Mouse (Mus musculus) CH12.LX (cell line): ENCODE data around the gene Trim41. TPM values are rescaled to one million over a fixed set of nuclear protein-coding genes. Genes with fewer than 3 reads are reported as not detected.

Experiments used
- DNase-seq: peaks from one replicate; pipeline ENCODE4 v3.0.0-alpha.2; 2013; ENCODE audit errors: extremely low read depth
- H3K27ac ChIP-seq: 2 replicates; pipeline ENCODE4 v1.5.1; 2012; ENCODE audit warnings: low read depth, mild to moderate bottlenecking, control low read depth, moderate library complexity; ENCODE audit not compliant: insufficient read depth
- H3K27me3 ChIP-seq: replicated peaks from 2 replicates; pipeline ENCODE3; 2012; ENCODE audit warnings: inconsistent platforms
- H3K36me3 ChIP-seq, 2 experiments: replicated peaks in 1 of 2; 2 replicates each; pipeline versions ENCODE3 to v1.6.1; 2012; ENCODE audit warnings: inconsistent platforms in 1 of 2, low read length in 1 of 2, mild to moderate bottlenecking in 1 of 2, mixed read lengths in 1 of 2, moderate library complexity in 1 of 2; ENCODE audit not compliant: control insufficient read depth in 1 of 2, insufficient read depth in 1 of 2
- H3K4me1 ChIP-seq, 2 experiments: 2 replicates each; pipeline ENCODE4 v1.6.1; 2012; ENCODE audit warnings: inconsistent platforms in 1 of 2, moderate library complexity in 1 of 2; ENCODE audit not compliant: insufficient read depth in 2 of 2, control insufficient read depth in 1 of 2
- H3K4me2 ChIP-seq: 2 replicates; pipeline ENCODE4 v1.6.1; 2012; ENCODE audit warnings: low read depth, mild to moderate bottlenecking, control low read depth; ENCODE audit not compliant: poor library complexity, insufficient read depth, severe bottlenecking
- H3K4me3 ChIP-seq, 3 experiments: fragments of 150-350 bp in 1 of 3; sonication (generic) in 1 of 3; replicated peaks in 1 of 3; 2 replicates each; pipeline versions ENCODE3 to v1.5.1; 2011 to 2012; ENCODE audit warnings: low read depth in 2 of 3, low read length in 2 of 3, mild to moderate bottlenecking in 2 of 3, moderate library complexity in 2 of 3, control low read depth in 1 of 3, improper control_type of control experiment in 1 of 3, inconsistent platforms in 1 of 3, mixed read lengths in 1 of 3; ENCODE audit not compliant: poor library complexity in 1 of 3
- H3K79me2 ChIP-seq: replicated peaks from 2 replicates; pipeline ENCODE4 v1.6.1; 2012; ENCODE audit warnings: mild to moderate bottlenecking, moderate library complexity; ENCODE audit not compliant: control insufficient read depth, poor library complexity, insufficient read depth, severe bottlenecking; ENCODE audit errors: extremely low read depth
- H3K9ac ChIP-seq: 2 replicates; pipeline ENCODE4 v1.6.1; 2012; ENCODE audit warnings: low read depth, mild to moderate bottlenecking, control low read depth, moderate library complexity; ENCODE audit not compliant: insufficient read depth
- H3K9me3 ChIP-seq: replicated peaks from 2 replicates; pipeline ENCODE3; 2012; ENCODE audit warnings: low read length, inconsistent platforms, mixed read lengths
- BHLHE40 ChIP-seq: IDR thresholded peaks from 2 replicates; pipeline ENCODE4 v1.6.1; 2011; ENCODE audit warnings: mild to moderate bottlenecking, low read depth, low read length, improper control_type of control experiment
- CHD1 ChIP-seq: IDR thresholded peaks from 2 replicates; pipeline ENCODE4 v1.6.1; 2012; ENCODE audit warnings: low read depth, low read length, improper control_type of control experiment, inconsistent platforms
- CTCF ChIP-seq, 2 experiments: IDR thresholded peaks in 1 of 2; conservative IDR thresholded peaks in 1 of 2; 2 replicates each; pipeline ENCODE4 v1.5.1; 2011 to 2012; ENCODE audit warnings: low read depth in 2 of 2, low read length in 2 of 2, improper control_type of control experiment in 1 of 2, inconsistent platforms in 1 of 2, mild to moderate bottlenecking in 1 of 2, moderate library complexity in 1 of 2
- ELF1 ChIP-seq: IDR thresholded peaks from 2 replicates; pipeline ENCODE4 v1.6.1; 2014; ENCODE audit warnings: low read depth, mild to moderate bottlenecking, inconsistent platforms, low read length, improper control_type of control experiment
- IRF4 ChIP-seq: IDR thresholded peaks from 2 replicates; pipeline ENCODE4 v1.6.1; 2014; ENCODE audit warnings: low read depth, mild to moderate bottlenecking, inconsistent platforms, low read length, improper control_type of control experiment
- JUN ChIP-seq: IDR thresholded peaks from 2 replicates; pipeline ENCODE4 v1.6.1; 2011; ENCODE audit warnings: low read depth, mild to moderate bottlenecking, low read length, improper control_type of control experiment, moderate library complexity; ENCODE audit not compliant: insufficient read depth
- JUND ChIP-seq: conservative IDR thresholded peaks from 2 replicates; pipeline ENCODE4 v1.6.1; 2011; ENCODE audit warnings: low read depth, low read length, improper control_type of control experiment
- RAD21 ChIP-seq: IDR thresholded peaks from 2 replicates; pipeline ENCODE4 v1.6.1; 2011; ENCODE audit warnings: low read depth, mild to moderate bottlenecking, low read length, improper control_type of control experiment, moderate library complexity
- SMC3 ChIP-seq: IDR thresholded peaks from 2 replicates; pipeline ENCODE4 v1.6.1; 2011; ENCODE audit warnings: low read depth, low read length, improper control_type of control experiment
- TCF12 ChIP-seq: IDR thresholded peaks from 2 replicates; pipeline ENCODE4 v1.6.1; 2014; ENCODE audit warnings: low read depth, mild to moderate bottlenecking, inconsistent platforms, low read length, improper control_type of control experiment
- UBTF ChIP-seq: IDR thresholded peaks from 2 replicates; pipeline ENCODE4 v1.6.1; 2012; ENCODE audit warnings: low read depth, mild to moderate bottlenecking, inconsistent platforms, low read length, improper control_type of control experiment, moderate library complexity
- ZC3H11A ChIP-seq: IDR thresholded peaks from 2 replicates; pipeline ENCODE4 v1.6.1; 2012; ENCODE audit warnings: low read depth, mild to moderate bottlenecking, inconsistent platforms, low read length, improper control_type of control experiment
- dilution Hi-C: fragments of 300-500 bp; cut with MboI; formaldehyde crosslinking; loops from 2 replicates; pipeline ENCODE4 v1.14.3; 2020; ENCODE audit warnings: low sequenced_read_pairs; ENCODE audit not compliant: extremely low pct_unique_long_range_greater_than_20kb, extremely low pct_ligation_motif_present
- in situ Hi-C: fragments of 300-500 bp; cut with MboI; formaldehyde crosslinking; loops from 3 replicates; pipeline ENCODE4 v1.14.3; 2019; ENCODE audit warnings: low sequenced_read_pairs, low pct_ligation_motif_present, low pct_unique_long_range_greater_than_20kb, mixed read lengths
- polyA plus RNA-seq: library from polyadenylated mRNA; unstranded; fragments of >175 nt; gene quantifications from 2 replicates; pipeline ENCODE4 v1.2.1, GENCODE M21; 2012; ENCODE audit warnings: low read depth; ENCODE audit not compliant: insufficient read length
- total RNA-seq, 2 experiments: library from RNA; depleted of rRNA; stranded (reverse); fragments of 300-350 nt in 1 of 2; fragments of >200 nt in 1 of 2; gene quantifications; 2 replicates each; pipeline ENCODE4 v1.2.3; 2012 to 2014

The Trim41 gene
- total and polyA plus RNA-seq, 3 experiments, result 18.8 to 51.6 (median 36.0) TPM

GRCm38 (mm10) chr11:48771691-48772090 lies 45.5 kb downstream of the Trim41 start (continued):
- TF ChIP-seq CHD1, result no peak
- TF ChIP-seq SMC3, result peak; percentile 72
- TF ChIP-seq RAD21, result peak; percentile 63
- peak; percentile 69 to 87 for TF ChIP-seq CTCF (conservative IDR thresholded peaks at IDR 0.05 in 1 of 2, IDR thresholded peaks at IDR 0.05 in 1 of 2; ENCODE audit: low read depth in 2 of 2, low read length in 2 of 2)
- TF ChIP-seq ELF1, result no peak

- dilution Hi-C loops (no loop called here), in situ Hi-C loops (loop anchor here (25.0 kb wide), 1 partner anchor 505 kb away; no protein-coding TSS in a partner anchor)
Measured at GRCm38 (mm10) chr11:48767195-48767876, 49.8 kb downstream of the Trim41 start.

GRCm38 (mm10) chr11:48764119-48764518 lies 53.0 kb downstream of the Trim41 start:
- TF ChIP-seq IRF4 (no peak), UBTF (no peak)
- Histone ChIP-seq H3K79me2 (no peaks in the 10 kb centered on the region), H3K27me3 (peaks cover 1% of the 10 kb centered on the region), H3K36me3 (no peaks in the 10 kb centered on the region), H3K9ac (no peak overlapping the region), H3K4me3 (no peak overlapping the region), H3K4me2 (no peak overlapping the region), H3K4me1 (peaks cover 3 to 9% of the 10 kb centered on the region in 2 experiments; a peak in 2 of 4 replicates), H3K27ac (no peak overlapping the region), H3K9me3 (no peaks in the 10 kb centered on the region)
- no peak for DNase-seq
- in situ Hi-C loops, result loop anchor here (25.0 kb wide), 1 partner anchor 502 kb away; no protein-coding TSS in a partner anchor
- dilution Hi-C loops, result no loop called here

More at GRCm38 (mm10) chr11:48767195-48767876, 49.8 kb downstream of the Trim41 start:
- Histone ChIP-seq H3K4me1 (peaks cover 3 to 12% of the 10 kb centered on the region in 2 experiments; a peak in 2 of 4 replicates), H3K9ac (no peak overlapping the region), H3K4me2 (no peak overlapping the region), H3K9me3 (no peaks in the 10 kb centered on the region), H3K4me3 (no peak overlapping the region), H3K79me2 (no peaks in the 10 kb centered on the region), H3K27me3 (no peaks in the 10 kb centered on the region), H3K27ac (no peak overlapping the region), H3K36me3 (no peaks in the 10 kb centered on the region)
- no peak for TF ChIP-seq JUN
- 0 out of 2 replicates have a peak, but pooled peaks have one; percentile 12 for TF ChIP-seq BHLHE40
- DNase-seq, result no peak

GRCm38 (mm10) chr11:48759021-48759420 lies 58.1 kb downstream of the Trim41 start:
- no peak overlapping the region for H3K4me2 ChIP-seq
- in situ Hi-C loops, result loop anchor here (25.0 kb wide), 1 partner anchor 497 kb away; no protein-coding TSS in a partner anchor
- no peak for DNase-seq
- H3K36me3 ChIP-seq, result no peaks in the 10 kb centered on the region
- no peak overlapping the region for H3K9ac ChIP-seq
- H3K4me1 ChIP-seq, result no peaks in the 10 kb centered on the region
- H3K79me2 ChIP-seq, result no peaks in the 10 kb centered on the region
- peaks cover 1% of the 10 kb centered on the region for H3K27me3 ChIP-seq
- no peak overlapping the region for H3K4me3 ChIP-seq
- dilution Hi-C loops, result no loop called here
- H3K9me3 ChIP-seq, result no peaks in the 10 kb centered on the region
- TF ChIP-seq CHD1 (no peak), TCF12 (no peak), ZC3H11A (no peak), JUND (no peak)
- no peak overlapping the region for H3K27ac ChIP-seq
